Mouse (Mus musculus) bone marrow macrophage, adult 2 months (primary cell): Measurements from ENCODE around the gene 4930402H24Rik.

Source experiments
- CTCF ChIP-seq: IDR thresholded peaks from 2 replicates; pipeline ENCODE4 v1.5.1; 2012; ENCODE audit warnings: low read depth, mild to moderate bottlenecking, low read length, moderate library complexity
- POLR2A ChIP-seq: IDR thresholded peaks from 2 replicates; pipeline ENCODE4 v1.6.1; 2012; ENCODE audit warnings: mild to moderate bottlenecking, low read depth, low read length, borderline replicate concordance

DNA sequence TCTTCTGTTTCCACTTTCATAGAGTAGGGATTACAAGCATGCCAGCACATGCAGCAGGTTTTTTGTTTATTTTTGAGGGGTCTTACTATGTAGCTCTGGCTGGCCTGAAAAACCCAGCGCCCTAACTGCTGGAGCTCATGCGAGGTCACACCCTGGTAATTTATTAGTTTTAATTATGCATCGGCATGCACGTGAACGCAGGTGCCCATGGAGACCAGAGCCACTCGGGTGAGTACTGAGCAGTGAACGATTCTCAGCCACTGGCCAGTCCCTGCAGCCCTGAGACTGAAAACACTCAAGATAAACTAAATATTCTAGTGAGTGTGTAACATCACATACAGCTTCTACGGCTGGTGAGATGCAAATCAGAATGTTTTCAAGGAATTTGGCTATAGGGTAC lies 110.5 kb downstream of the 4930402H24Rik start:
- TF ChIP-seq CTCF, result no peak
- no peak for TF ChIP-seq POLR2A
